Mouse (Mus musculus): Measurements from ENCODE around the gene Ankrd54.
"Not testable (repeated sequence)": the region's sequence is repeated elsewhere in the genome, so short reads cannot be mapped to it uniquely, and the experiment has no call there.

Gene Ankrd54

DNA sequence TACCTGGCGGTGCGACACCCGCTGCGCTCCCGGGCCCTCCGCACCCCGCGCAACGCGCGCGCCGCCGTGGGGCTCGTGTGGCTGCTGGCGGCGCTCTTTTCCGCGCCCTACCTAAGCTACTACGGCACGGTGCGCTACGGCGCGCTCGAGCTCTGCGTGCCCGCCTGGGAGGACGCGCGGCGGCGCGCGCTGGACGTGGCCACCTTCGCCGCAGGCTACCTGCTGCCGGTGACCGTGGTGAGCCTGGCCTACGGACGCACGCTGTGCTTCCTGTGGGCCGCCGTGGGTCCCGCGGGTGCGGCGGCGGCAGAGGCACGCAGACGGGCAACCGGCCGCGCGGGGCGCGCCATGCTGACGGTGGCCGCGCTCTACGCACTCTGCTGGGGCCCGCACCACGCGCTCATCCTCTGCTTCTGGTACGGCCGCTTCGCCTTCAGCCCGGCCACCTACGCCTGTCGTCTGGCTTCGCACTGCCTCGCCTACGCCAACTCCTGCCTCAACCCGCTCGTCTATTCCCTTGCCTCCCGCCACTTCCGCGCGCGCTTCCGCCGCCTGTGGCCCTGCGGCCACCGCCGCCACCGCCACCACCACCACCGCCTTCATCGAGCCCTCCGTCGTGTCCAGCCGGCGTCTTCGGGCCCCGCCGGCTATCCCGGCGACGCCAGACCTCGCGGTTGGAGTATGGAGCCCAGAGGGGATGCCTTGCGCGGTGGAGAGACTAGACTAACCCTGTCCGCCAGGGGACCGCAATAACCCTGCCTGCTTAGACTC, 19.8 kb downstream of the Ankrd54 start:
- peak; percentile 35 for DNase-seq (ENCODE audit: inconsistent ontology term)

GRCm38 (mm10) chr15:79041585-79041984, 21.1 kb downstream of the Ankrd54 start, which contains the start of gene Galr3:
Gene Galr3, plus strand, starts transcription at chr15:79041885.
- DNase-seq (ENCODE audit: inconsistent ontology term): no peak

DNA sequence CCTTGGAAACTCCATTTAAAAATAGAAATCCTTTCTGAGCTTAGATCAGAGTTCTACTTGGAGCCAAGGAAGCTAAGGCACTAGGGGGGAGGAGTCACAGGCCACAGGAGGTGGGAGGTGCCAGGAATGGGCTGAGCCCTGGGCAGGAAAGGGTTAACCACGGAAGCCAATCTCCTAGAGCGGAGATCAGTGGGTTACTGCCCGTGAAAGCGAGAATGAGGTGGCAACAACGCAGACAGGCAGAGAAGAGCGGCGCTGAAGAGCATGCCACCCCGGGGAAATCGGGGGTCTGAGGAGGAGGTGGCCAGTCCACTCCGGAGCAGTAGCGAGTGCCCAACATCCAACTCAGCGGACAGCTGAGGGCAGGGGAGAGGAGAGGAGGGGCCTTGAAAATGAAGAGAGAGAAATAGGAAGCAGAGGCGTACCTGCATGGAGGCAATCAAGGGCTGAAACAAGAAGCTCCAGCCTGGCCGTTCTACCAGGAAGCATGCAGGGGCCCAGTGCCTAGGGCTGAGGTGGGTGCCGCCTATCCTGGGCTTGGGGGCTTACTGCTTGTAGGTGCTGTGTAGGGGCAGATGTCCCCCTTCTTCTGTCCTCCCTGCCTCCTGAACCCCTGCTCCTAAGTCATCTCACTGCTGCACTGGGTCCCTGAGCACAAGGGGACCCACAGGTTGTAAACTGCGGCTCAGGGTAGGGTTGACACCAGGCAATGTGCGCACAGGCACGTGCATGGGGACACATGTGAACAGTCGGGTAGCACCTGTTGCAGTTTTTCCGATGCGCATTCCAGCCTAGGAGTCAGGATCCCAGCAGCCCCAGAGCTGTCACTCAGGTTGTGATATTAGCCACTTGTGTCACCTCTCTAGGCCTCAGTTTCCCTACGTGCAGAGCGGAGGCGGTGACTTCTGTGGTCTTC, 21.9 kb downstream of the Ankrd54 start:
- no peak for DNase-seq (ENCODE audit: inconsistent ontology term)

GRCm38 (mm10) chr15:79038853-79039252, 23.8 kb downstream of the Ankrd54 start:
- peak; percentile 74 for DNase-seq (ENCODE audit: inconsistent ontology term)

GRCm38 (mm10) chr15:79038331-79038730, 24.4 kb downstream of the Ankrd54 start:
- DNase-seq (ENCODE audit: inconsistent ontology term): no peak

- peak; percentile 79 for DNase-seq (ENCODE audit: inconsistent ontology term)
Measured at GRCm38 (mm10) chr15:79037913-79038328, 24.8 kb downstream of the Ankrd54 start.

GRCm38 (mm10) chr15:79031908-79032307, 30.8 kb downstream of the Ankrd54 start:
- not testable (repeated sequence) for DNase-seq (ENCODE audit: inconsistent ontology term)

DNA sequence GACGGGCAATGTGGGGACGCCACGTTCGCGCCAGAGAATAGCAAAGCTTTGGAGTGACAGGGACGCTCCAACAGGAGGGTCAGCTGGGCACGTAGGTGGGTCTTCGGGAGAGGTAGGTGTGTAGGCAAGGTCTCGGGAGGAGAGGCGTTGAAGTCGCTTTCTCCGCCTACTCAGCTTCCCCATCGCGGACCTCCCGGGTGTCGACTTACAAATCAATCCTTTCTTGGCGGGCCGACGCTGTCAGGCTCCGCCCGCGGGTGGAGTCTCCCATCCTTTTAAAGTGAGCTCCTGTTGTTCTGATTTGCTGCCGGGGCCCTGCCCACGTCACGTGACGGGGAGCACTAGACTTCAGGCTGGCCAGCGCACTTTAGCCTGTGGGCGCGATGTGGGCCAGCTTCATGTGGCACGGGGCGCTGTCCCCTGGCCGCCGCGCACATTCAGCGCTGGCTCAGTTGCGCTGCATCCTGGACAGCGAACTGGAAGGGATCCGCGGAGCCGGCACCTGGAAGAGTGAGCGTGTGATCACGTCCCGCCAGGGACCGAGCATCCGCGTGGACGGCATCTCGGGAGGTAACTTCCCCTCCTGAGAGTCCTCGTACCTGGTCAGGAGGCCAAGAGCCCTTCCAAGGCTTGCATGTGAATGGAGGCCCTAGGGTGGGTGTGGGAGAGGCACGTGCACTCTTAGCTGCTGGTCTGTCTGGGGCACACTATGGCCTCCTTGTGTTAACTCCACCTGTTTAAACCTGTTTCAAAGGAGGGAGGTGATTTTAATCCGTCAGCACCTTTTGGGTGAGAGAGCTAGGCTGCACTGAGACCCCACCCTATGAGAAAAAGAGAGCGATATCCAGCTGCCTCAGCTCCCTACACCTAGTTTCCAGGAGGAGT, 31.9 kb downstream of the Ankrd54 start:
- DNase-seq (ENCODE audit: inconsistent ontology term): peak; percentile 98

GRCm38 (mm10) chr15:79029519-79030241, 33.0 kb downstream of the Ankrd54 start:
- DNase-seq (ENCODE audit: inconsistent ontology term): no peak

GRCm38 (mm10) chr15:79028823-79029484, 33.7 kb downstream of the Ankrd54 start:
- DNase-seq (ENCODE audit: inconsistent ontology term): no peak

DNA sequence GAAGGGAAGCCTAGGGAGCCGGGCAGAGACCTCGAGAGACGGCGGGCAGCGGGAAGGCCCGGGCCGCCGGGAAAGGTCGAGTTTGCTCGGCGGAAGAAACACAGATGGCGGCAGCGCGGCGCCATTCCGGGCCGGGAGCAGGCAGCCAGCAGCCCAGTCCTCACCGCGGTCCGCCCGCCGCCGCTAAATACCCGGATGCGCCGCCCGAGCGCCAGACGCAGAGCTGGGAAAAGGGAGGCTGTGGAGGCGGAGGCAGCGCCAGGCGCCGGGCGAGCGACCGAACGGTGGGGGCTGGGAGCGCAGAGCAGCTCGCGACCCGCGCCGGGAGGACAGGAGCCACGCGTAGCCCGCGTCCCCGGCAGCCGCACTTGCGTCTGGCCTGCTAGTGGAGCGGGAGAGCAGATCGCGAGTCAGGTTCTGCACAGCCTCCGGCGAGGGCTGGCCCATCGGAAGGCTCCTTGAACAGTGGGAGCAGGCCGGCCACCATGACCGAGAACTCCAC, 34.4 kb downstream of the Ankrd54 start, which contains the start of gene H1f0:
TSS of gene H1f0 (plus strand) at position 214 of the 502 bp plus-strand sequence.
- DNase-seq (ENCODE audit: inconsistent ontology term): peak; percentile 94

GRCm38 (mm10) chr15:79027291-79028205, 35.1 kb downstream of the Ankrd54 start:
- no peak for DNase-seq (ENCODE audit: inconsistent ontology term)

- no peak for DNase-seq (ENCODE audit: inconsistent ontology term)
Measured at GRCm38 (mm10) chr15:79026511-79027290, 36.0 kb downstream of the Ankrd54 start.

DNA sequence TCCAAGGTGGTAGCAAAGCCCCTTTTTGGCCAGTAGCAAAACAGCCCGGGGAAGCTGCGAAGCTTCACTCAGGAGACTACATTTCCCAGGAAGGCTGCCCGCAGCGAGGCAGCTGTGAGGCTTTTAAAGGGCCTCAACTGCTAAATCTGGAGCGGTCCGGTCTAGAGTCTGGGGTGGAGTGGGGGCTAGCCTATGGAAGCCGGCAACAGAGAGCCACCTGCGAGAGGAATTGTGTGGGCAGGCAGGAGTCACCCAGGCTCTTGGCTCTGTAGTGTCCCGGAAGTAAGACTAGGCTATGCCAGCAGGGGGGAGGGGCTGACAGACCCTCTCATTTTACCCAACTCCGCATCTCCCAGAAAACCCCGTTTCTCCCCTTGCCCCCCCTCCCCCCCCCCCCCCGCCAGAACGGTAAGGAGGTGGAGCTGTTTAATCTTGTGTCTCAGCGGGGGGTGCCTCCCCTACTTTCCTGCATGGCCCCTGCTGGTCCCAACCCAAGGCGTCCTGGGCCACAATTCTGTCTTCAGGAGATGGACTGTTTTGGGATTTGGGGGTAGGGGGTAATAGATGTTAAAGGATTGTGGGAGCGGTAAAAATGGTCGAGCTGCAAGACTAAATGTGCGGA, 36.9 kb downstream of the Ankrd54 start:
- no peak for DNase-seq (ENCODE audit: inconsistent ontology term)

DNA sequence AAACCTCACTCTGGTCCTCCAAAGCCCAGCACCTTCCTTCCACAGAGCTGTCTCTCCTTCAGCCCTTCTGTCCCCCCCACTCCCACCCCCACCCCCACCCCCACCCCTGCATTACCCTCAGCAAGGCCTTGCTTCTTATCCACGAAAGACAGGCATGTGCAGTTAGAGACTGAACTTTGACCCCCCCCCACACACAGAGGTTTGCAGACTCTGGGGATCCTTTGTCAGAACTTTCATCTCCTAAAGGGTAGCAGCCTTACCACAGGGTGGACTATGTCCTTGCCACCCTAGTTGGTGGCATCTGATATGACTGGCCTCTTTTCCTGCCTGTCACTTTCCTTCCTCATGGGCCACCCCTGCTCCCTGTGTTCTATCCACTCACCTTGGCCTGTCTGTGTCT, 39.3 kb downstream of the Ankrd54 start:
- no peak for DNase-seq (ENCODE audit: inconsistent ontology term)

DNA sequence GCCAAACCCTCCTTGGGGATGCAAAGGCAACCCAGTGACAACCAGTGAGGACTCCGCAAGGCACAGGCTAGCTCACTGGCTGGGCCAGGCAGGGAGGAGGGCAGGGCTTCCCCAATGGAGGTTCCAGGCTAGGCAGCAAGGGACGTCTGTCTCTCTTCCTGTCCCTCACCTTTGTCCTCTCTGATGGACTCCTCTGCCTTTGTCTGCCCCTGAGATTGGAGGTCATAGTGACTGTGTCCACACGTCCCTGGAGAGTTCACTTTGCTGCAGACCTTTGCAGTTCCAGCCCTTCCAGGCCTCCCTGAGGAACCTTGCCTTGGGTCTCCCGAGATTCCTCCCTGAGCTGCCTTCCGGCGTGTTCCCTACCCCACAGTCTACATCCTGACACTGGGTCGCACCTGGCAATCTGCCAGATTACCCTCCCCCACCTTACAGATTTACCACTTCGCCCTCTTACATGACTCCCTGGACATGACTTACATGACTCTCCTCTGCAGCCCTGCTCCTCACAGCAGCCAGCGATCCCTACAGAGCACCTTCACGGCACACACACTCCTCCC, 39.9 kb downstream of the Ankrd54 start:
- DNase-seq (ENCODE audit: inconsistent ontology term): no peak

GRCm38 (mm10) chr15:79018886-79019285, 43.8 kb downstream of the Ankrd54 start:
- no peak for DNase-seq (ENCODE audit: inconsistent ontology term)

All from Muller cell, postnatal 12 days (primary cell).